Mouse (Mus musculus): ENCODE data around the gene Tenm4. TPM values are rescaled to one million over a fixed set of nuclear protein-coding genes. Genes with fewer than 3 reads are reported as not detected.

Gene Tenm4
- polyA plus RNA-seq, 1 experiment from 2014 or later = 9.2 TPM

- no peak overlapping the region for H3K4me2 ChIP-seq (ENCODE audit: low read length)
- no peaks in the 10 kb centered on the region for H3K27me3 ChIP-seq (ENCODE audit: control insufficient read depth, insufficient read depth, low read length)
- no peak overlapping the region for H3K9ac ChIP-seq (ENCODE audit: low read length)
- no peak for ATAC-seq (ENCODE audit: insufficient number of reproducible peaks, insufficient read depth, low FRiP score, low read depth)
- H3K4me1 ChIP-seq (ENCODE audit: control insufficient read depth in 2 of 2, insufficient read depth in 2 of 2, low read length in 2 of 2) = peaks cover 4 to 8% of the 10 kb centered on the region in 2 experiments; a peak in 3 of 4 replicates
- no peak overlapping the region for H3K4me3 ChIP-seq (ENCODE audit: control insufficient read depth in 1 of 2, insufficient read depth in 1 of 2, low read depth in 1 of 2, low read length in 2 of 2)
- H3K36me3 ChIP-seq (ENCODE audit: control insufficient read depth, insufficient read depth, low read length) = no peaks in the 10 kb centered on the region
- H3K27ac ChIP-seq (replicated peaks in 1 of 2; ENCODE audit: control insufficient read depth in 1 of 2, insufficient read depth in 1 of 2, low read depth in 2 of 2, low read length in 2 of 2) = no peak overlapping the region
- 88% methylated on average over 11 of the region's 11 CpGs for WGBS
- no peaks in the 10 kb centered on the region for H3K9me3 ChIP-seq (ENCODE audit: control insufficient read depth, low read length)
Observed at GRCm38 (mm10) chr7:96811691-96812090, 640.6 kb downstream of the Tenm4 start.

- Histone ChIP-seq H3K4me2 (ENCODE audit: low read length) (no peak overlapping the region), H3K9ac (ENCODE audit: low read length) (no peak overlapping the region), H3K4me3 (ENCODE audit: control insufficient read depth in 1 of 2, insufficient read depth in 1 of 2, low read depth in 1 of 2, low read length in 2 of 2) (no peak overlapping the region), H3K4me1 (ENCODE audit: control insufficient read depth in 2 of 2, insufficient read depth in 2 of 2, low read length in 2 of 2) (peaks cover 4 to 13% of the 10 kb centered on the region in 2 experiments; a peak in 3 of 4 replicates), H3K9me3 (ENCODE audit: control insufficient read depth, low read length) (no peaks in the 10 kb centered on the region), H3K27me3 (ENCODE audit: control insufficient read depth, insufficient read depth, low read length) (no peaks in the 10 kb centered on the region), H3K36me3 (ENCODE audit: control insufficient read depth, insufficient read depth, low read length) (no peaks in the 10 kb centered on the region), H3K27ac (replicated peaks in 1 of 2; ENCODE audit: control insufficient read depth in 1 of 2, insufficient read depth in 1 of 2, low read depth in 2 of 2, low read length in 2 of 2) (peak overlapping the region; percentile 58 to 67)
- 61% methylated on average over 5 of the region's 5 CpGs for WGBS
- ATAC-seq (ENCODE audit: insufficient number of reproducible peaks, insufficient read depth, low FRiP score, low read depth) = no peak
Observed at GRCm38 (mm10) chr7:96813036-96813435, 642.0 kb downstream of the Tenm4 start.

- H3K27ac ChIP-seq (replicated peaks in 1 of 2; ENCODE audit: control insufficient read depth in 1 of 2, insufficient read depth in 1 of 2, low read depth in 2 of 2, low read length in 2 of 2) = peak overlapping the region; percentile 58 to 67
- WGBS = 53% methylated on average over 9 of the region's 9 CpGs
- peak; percentile 47; the same call in 1 of the 2 replicates for ATAC-seq (ENCODE audit: insufficient number of reproducible peaks, insufficient read depth, low FRiP score, low read depth)
Observed at GRCm38 (mm10) chr7:96813497-96814400, 642.7 kb downstream of the Tenm4 start.

GRCm38 (mm10) chr7:96814581-96814980 lies 643.5 kb downstream of the Tenm4 start:
- no peak overlapping the region for H3K4me2 ChIP-seq (ENCODE audit: low read length)
- H3K36me3 ChIP-seq (ENCODE audit: control insufficient read depth, insufficient read depth, low read length) = no peaks in the 10 kb centered on the region
- peak overlapping the region in 1 of 2 experiments; percentile 58; a peak in 1 of 4 replicates for H3K27ac ChIP-seq (replicated peaks in 1 of 2; ENCODE audit: control insufficient read depth in 1 of 2, insufficient read depth in 1 of 2, low read depth in 2 of 2, low read length in 2 of 2)
- no peaks in the 10 kb centered on the region for H3K9me3 ChIP-seq (ENCODE audit: control insufficient read depth, low read length)
- no peak for ATAC-seq (ENCODE audit: insufficient number of reproducible peaks, insufficient read depth, low FRiP score, low read depth)
- no peak overlapping the region for H3K4me3 ChIP-seq (ENCODE audit: control insufficient read depth in 1 of 2, insufficient read depth in 1 of 2, low read depth in 1 of 2, low read length in 2 of 2)
- no peak overlapping the region for H3K9ac ChIP-seq (ENCODE audit: low read length)
- H3K27me3 ChIP-seq (ENCODE audit: control insufficient read depth, insufficient read depth, low read length) = no peaks in the 10 kb centered on the region
- H3K4me1 ChIP-seq (ENCODE audit: control insufficient read depth in 2 of 2, insufficient read depth in 2 of 2, low read length in 2 of 2) = peaks cover 4 to 13% of the 10 kb centered on the region in 2 experiments; a peak in 3 of 4 replicates

More at GRCm38 (mm10) chr7:96813497-96814400, 642.7 kb downstream of the Tenm4 start:
- H3K4me2 ChIP-seq (ENCODE audit: low read length) = no peak overlapping the region
- no peak overlapping the region for H3K9ac ChIP-seq (ENCODE audit: low read length)
- H3K4me3 ChIP-seq (ENCODE audit: control insufficient read depth in 1 of 2, insufficient read depth in 1 of 2, low read depth in 1 of 2, low read length in 2 of 2) = no peak overlapping the region
- H3K36me3 ChIP-seq (ENCODE audit: control insufficient read depth, insufficient read depth, low read length) = no peaks in the 10 kb centered on the region
- peaks cover 4 to 13% of the 10 kb centered on the region in 2 experiments; a peak in 3 of 4 replicates for H3K4me1 ChIP-seq (ENCODE audit: control insufficient read depth in 2 of 2, insufficient read depth in 2 of 2, low read length in 2 of 2)
- H3K27me3 ChIP-seq (ENCODE audit: control insufficient read depth, insufficient read depth, low read length) = no peaks in the 10 kb centered on the region
- H3K9me3 ChIP-seq (ENCODE audit: control insufficient read depth, low read length) = no peaks in the 10 kb centered on the region

- Histone ChIP-seq H3K4me3 (ENCODE audit: control insufficient read depth in 1 of 2, insufficient read depth in 1 of 2, low read depth in 1 of 2, low read length in 2 of 2) (no peak overlapping the region), H3K27me3 (ENCODE audit: control insufficient read depth, insufficient read depth, low read length) (no peaks in the 10 kb centered on the region)
Observed at GRCm38 (mm10) chr7:96817030-96817674, 646.1 kb downstream of the Tenm4 start.

GRCm38 (mm10) chr7:96818236-96818916 lies 647.3 kb downstream of the Tenm4 start:
- Histone ChIP-seq H3K27ac (replicated peaks in 1 of 2; ENCODE audit: control insufficient read depth in 1 of 2, insufficient read depth in 1 of 2, low read depth in 2 of 2, low read length in 2 of 2) (no peak overlapping the region), H3K27me3 (ENCODE audit: control insufficient read depth, insufficient read depth, low read length) (no peaks in the 10 kb centered on the region), H3K4me2 (ENCODE audit: low read length) (no peak overlapping the region), H3K4me1 (ENCODE audit: control insufficient read depth in 2 of 2, insufficient read depth in 2 of 2, low read length in 2 of 2) (peaks cover 4 to 7% of the 10 kb centered on the region in 2 experiments; a peak in 3 of 4 replicates), H3K36me3 (ENCODE audit: control insufficient read depth, insufficient read depth, low read length) (no peaks in the 10 kb centered on the region), H3K4me3 (ENCODE audit: control insufficient read depth in 1 of 2, insufficient read depth in 1 of 2, low read depth in 1 of 2, low read length in 2 of 2) (no peak overlapping the region), H3K9me3 (ENCODE audit: control insufficient read depth, low read length) (no peaks in the 10 kb centered on the region), H3K9ac (ENCODE audit: low read length) (no peak overlapping the region)
- WGBS = 84% methylated on average over 6 of the region's 6 CpGs
- no peak for ATAC-seq (ENCODE audit: insufficient number of reproducible peaks, insufficient read depth, low FRiP score, low read depth)

More at GRCm38 (mm10) chr7:96817030-96817674, 646.1 kb downstream of the Tenm4 start:
- H3K9me3 ChIP-seq (ENCODE audit: control insufficient read depth, low read length) = no peaks in the 10 kb centered on the region
- no peak overlapping the region for H3K9ac ChIP-seq (ENCODE audit: low read length)
- 30% methylated on average over 6 of the region's 6 CpGs for WGBS
- no peak for ATAC-seq (ENCODE audit: insufficient number of reproducible peaks, insufficient read depth, low FRiP score, low read depth)
- no peak overlapping the region for H3K4me2 ChIP-seq (ENCODE audit: low read length)
- no peaks in the 10 kb centered on the region for H3K36me3 ChIP-seq (ENCODE audit: control insufficient read depth, insufficient read depth, low read length)
- peaks cover 4 to 13% of the 10 kb centered on the region in 2 experiments; a peak in 3 of 4 replicates for H3K4me1 ChIP-seq (ENCODE audit: control insufficient read depth in 2 of 2, insufficient read depth in 2 of 2, low read length in 2 of 2)
- H3K27ac ChIP-seq (replicated peaks in 1 of 2; ENCODE audit: control insufficient read depth in 1 of 2, insufficient read depth in 1 of 2, low read depth in 2 of 2, low read length in 2 of 2) = no peak overlapping the region

GRCm38 (mm10) chr7:96819538-96819937 lies 648.5 kb downstream of the Tenm4 start:
- WGBS = 79% methylated on average over 3 of the region's 3 CpGs
- Histone ChIP-seq H3K4me1 (ENCODE audit: control insufficient read depth in 2 of 2, insufficient read depth in 2 of 2, low read length in 2 of 2) (peaks cover 0 to 5% of the 10 kb centered on the region in 2 experiments; a peak in 1 of 4 replicates), H3K27me3 (ENCODE audit: control insufficient read depth, insufficient read depth, low read length) (no peaks in the 10 kb centered on the region), H3K27ac (replicated peaks in 1 of 2; ENCODE audit: control insufficient read depth in 1 of 2, insufficient read depth in 1 of 2, low read depth in 2 of 2, low read length in 2 of 2) (no peak overlapping the region), H3K9ac (ENCODE audit: low read length) (no peak overlapping the region), H3K4me3 (ENCODE audit: control insufficient read depth in 1 of 2, insufficient read depth in 1 of 2, low read depth in 1 of 2, low read length in 2 of 2) (no peak overlapping the region), H3K36me3 (ENCODE audit: control insufficient read depth, insufficient read depth, low read length) (no peaks in the 10 kb centered on the region), H3K9me3 (ENCODE audit: control insufficient read depth, low read length) (no peaks in the 10 kb centered on the region), H3K4me2 (ENCODE audit: low read length) (no peak overlapping the region)
- ATAC-seq (ENCODE audit: insufficient number of reproducible peaks, insufficient read depth, low FRiP score, low read depth) = no peak
